Mouse (Mus musculus) hindlimb bud, embryonic 11.5 days (tissue): ENCODE data around the gene Lrrc66.

ENCODE experiments used
- DNase-seq: peaks from one replicate; pipeline ENCODE4 v3.0.0-alpha.2; 2012; ENCODE audit warnings: low read depth, low spot score; ENCODE audit errors: extremely low spot score

Lrrc66 gene

GRCm38 (mm10) chr5:73632291-73632690 lies at the start of gene Lrrc66:
Gene Lrrc66, minus strand, starts transcription at chr5:73632526.
- no peak for DNase-seq

GRCm38 (mm10) chr5:73676626-73677025 lies 44.3 kb upstream of the Lrrc66 start:
- DNase-seq: no peak

- DNase-seq: no peak
Measured at GRCm38 (mm10) chr5:73675604-73676003, 43.3 kb upstream of the Lrrc66 start.

- DNase-seq: no peak
Measured at GRCm38 (mm10) chr5:73669386-73669785, 37.1 kb upstream of the Lrrc66 start.

GRCm38 (mm10) chr5:73667877-73668276 lies 35.6 kb upstream of the Lrrc66 start:
- no peak for DNase-seq

- DNase-seq: no peak
Measured at GRCm38 (mm10) chr5:73666695-73667094, 34.4 kb upstream of the Lrrc66 start.

- no peak for DNase-seq
Measured at GRCm38 (mm10) chr5:73651855-73652201, 19.5 kb upstream of the Lrrc66 start.

GRCm38 (mm10) chr5:73651061-73651854 lies 18.9 kb upstream of the Lrrc66 start, which contains the start of gene Spata18:
Gene Spata18, plus strand, starts transcription at chr5:73651379.
- no peak for DNase-seq

- no peak for DNase-seq
Measured at GRCm38 (mm10) chr5:73650365-73650964, 18.1 kb upstream of the Lrrc66 start.

GRCm38 (mm10) chr5:73647261-73647900 lies 15.1 kb upstream of the Lrrc66 start, which contains the start of gene Sgcb:
Gene Sgcb, minus strand, starts transcription at chr5:73647790.
- no peak for DNase-seq

GRCm38 (mm10) chr5:73642091-73642490 lies 9.8 kb upstream of the Lrrc66 start:
- DNase-seq: no peak

- no peak for DNase-seq
Measured at GRCm38 (mm10) chr5:73641058-73641457, 8.7 kb upstream of the Lrrc66 start.

- no peak for DNase-seq
Measured at GRCm38 (mm10) chr5:73637337-73638107, 5.2 kb upstream of the Lrrc66 start.

GRCm38 (mm10) chr5:73633141-73633540 lies 815 bp upstream of the Lrrc66 start:
- no peak for DNase-seq

- DNase-seq: no peak
Measured at GRCm38 (mm10) chr5:73631001-73631558, 1.2 kb downstream of the Lrrc66 start.

- DNase-seq: no peak
Measured at GRCm38 (mm10) chr5:73630141-73630540, 2.2 kb downstream of the Lrrc66 start.

GRCm38 (mm10) chr5:73627991-73628390 lies 4.3 kb downstream of the Lrrc66 start:
- DNase-seq: no peak

GRCm38 (mm10) chr5:73627559-73627958 lies 4.8 kb downstream of the Lrrc66 start:
- DNase-seq: no peak

GRCm38 (mm10) chr5:73626842-73627241 lies 5.5 kb downstream of the Lrrc66 start:
- no peak for DNase-seq

- no peak for DNase-seq
Measured at GRCm38 (mm10) chr5:73625505-73625904, 6.8 kb downstream of the Lrrc66 start.

GRCm38 (mm10) chr5:73618969-73619368 lies 13.4 kb downstream of the Lrrc66 start:
- DNase-seq: no peak
